Mouse (Mus musculus) liver, postnatal 0 days (tissue): ENCODE data around the gene Hcn1.

Experiments used
- CTCF ChIP-seq: sonication (generic); IDR thresholded peaks from 2 replicates; pipeline ENCODE4 v1.5.1; 2016; ENCODE audit warnings: antibody characterized with exemption, low read depth
- EP300 ChIP-seq: IDR thresholded peaks from 2 replicates; pipeline ENCODE4 v1.6.1; 2016; ENCODE audit warnings: antibody characterized with exemption, low read depth, mild to moderate bottlenecking

DNA sequence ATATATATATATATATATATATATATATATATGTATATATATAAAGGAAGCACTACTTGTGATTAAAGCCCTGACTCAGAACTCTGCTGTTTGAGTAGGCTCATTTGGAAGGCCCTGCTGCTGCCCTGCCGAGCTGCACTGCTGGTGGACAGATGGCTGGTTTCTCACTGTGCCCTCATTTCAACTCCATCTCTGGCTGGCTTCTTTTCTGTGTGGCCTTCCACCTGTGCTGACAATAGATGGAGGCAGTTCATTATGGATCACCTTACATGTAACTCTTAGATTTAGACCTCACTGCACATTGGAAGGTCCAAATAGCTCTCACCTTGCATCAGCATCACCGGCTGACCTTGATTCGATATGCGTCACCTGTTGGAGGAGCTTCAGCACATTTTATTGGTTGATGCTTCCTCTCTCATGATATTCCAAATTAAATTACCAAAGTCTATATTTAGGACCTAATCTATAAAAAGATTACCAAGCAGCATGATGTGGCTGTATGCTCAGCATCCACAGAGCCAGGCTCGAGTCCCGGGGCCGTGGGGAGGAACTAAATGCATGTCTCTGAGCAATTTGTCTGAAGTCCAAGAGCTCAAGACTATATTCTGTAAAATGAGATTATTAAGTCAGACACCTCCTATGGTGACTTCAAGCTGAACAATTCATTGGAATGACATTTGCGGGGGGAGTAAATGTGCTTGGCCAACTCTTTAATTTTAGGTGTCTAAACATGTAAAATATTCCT is 338.6 kb downstream of the Hcn1 start:
- TF ChIP-seq CTCF (no peak), EP300 (no peak)
